Mouse (Mus musculus): Measurements from ENCODE around the gene Dpp3. TPM values are rescaled to one million over a fixed set of nuclear protein-coding genes. Genes with fewer than 3 reads are reported as not detected.

Gene Dpp3
- polyA plus RNA-seq, 1 experiment from 2014 or later: 109 TPM

GRCm38 (mm10) chr19:4905979-4906794 is 21.9 kb downstream of the Dpp3 start, which contains the start of gene Bbs1:
Bbs1 (minus strand) TSS chr19:4906628.
- Histone ChIP-seq H3K9me3 (replicated peaks; ENCODE audit: control insufficient read depth, low read length, poor library complexity, severe bottlenecking) (no peaks in the 10 kb centered on the region), H3K4me1 (ENCODE audit: control insufficient read depth, insufficient read depth, low read length) (peaks cover 12% of the 10 kb centered on the region), H3K36me3 (ENCODE audit: control insufficient read depth, insufficient read depth, low read length) (peaks cover 26% of the 10 kb centered on the region), H3K4me2 (ENCODE audit: low read length) (peak within 1 kb of the TSS; percentile 92), H3K27ac (ENCODE audit: low read length) (peak within 1 kb of the TSS; percentile 88), H3K9ac (ENCODE audit: low read depth, low read length) (peak within 1 kb of the TSS; percentile 68), H3K4me3 (ENCODE audit: low read depth, low read length) (peak within 1 kb of the TSS; percentile 76), H3K27me3 (ENCODE audit: control insufficient read depth, insufficient read depth, low read depth, low read length) (no peaks in the 10 kb centered on the region)
- WGBS: 6% methylated on average over 31 of the region's 31 CpGs
- peak; percentile 69 for ATAC-seq

GRCm38 (mm10) chr19:4899888-4900287 is 28.2 kb downstream of the Dpp3 start:
- peaks cover 20% of the 10 kb centered on the region for H3K36me3 ChIP-seq (ENCODE audit: control insufficient read depth, insufficient read depth, low read length)

GRCm38 (mm10) chr19:4898972-4899371 is 29.1 kb downstream of the Dpp3 start:
- no peaks in the 10 kb centered on the region for H3K4me1 ChIP-seq (ENCODE audit: control insufficient read depth, insufficient read depth, low read length)
- H3K27me3 ChIP-seq (ENCODE audit: control insufficient read depth, insufficient read depth, low read depth, low read length): no peaks in the 10 kb centered on the region
- no peak for ATAC-seq
- H3K9ac ChIP-seq (ENCODE audit: low read depth, low read length): no peak overlapping the region
- 90% methylated on average over 9 of the region's 9 CpGs for WGBS
- no peak overlapping the region for H3K4me3 ChIP-seq (ENCODE audit: low read depth, low read length)
- H3K36me3 ChIP-seq (ENCODE audit: control insufficient read depth, insufficient read depth, low read length): peaks cover 20% of the 10 kb centered on the region
- no peaks in the 10 kb centered on the region for H3K9me3 ChIP-seq (replicated peaks; ENCODE audit: control insufficient read depth, low read length, poor library complexity, severe bottlenecking)
- no peak overlapping the region for H3K27ac ChIP-seq (ENCODE audit: low read length)
- no peak overlapping the region for H3K4me2 ChIP-seq (ENCODE audit: low read length)

More at GRCm38 (mm10) chr19:4899888-4900287, 28.2 kb downstream of the Dpp3 start:
- no peak overlapping the region for H3K4me2 ChIP-seq (ENCODE audit: low read length)
- no peaks in the 10 kb centered on the region for H3K27me3 ChIP-seq (ENCODE audit: control insufficient read depth, insufficient read depth, low read depth, low read length)
- H3K9ac ChIP-seq (ENCODE audit: low read depth, low read length): no peak overlapping the region
- no peaks in the 10 kb centered on the region for H3K4me1 ChIP-seq (ENCODE audit: control insufficient read depth, insufficient read depth, low read length)
- H3K4me3 ChIP-seq (ENCODE audit: low read depth, low read length): no peak overlapping the region
- H3K27ac ChIP-seq (ENCODE audit: low read length): no peak overlapping the region
- WGBS: 92% methylated on average over 3 of the region's 3 CpGs
- no peaks in the 10 kb centered on the region for H3K9me3 ChIP-seq (replicated peaks; ENCODE audit: control insufficient read depth, low read length, poor library complexity, severe bottlenecking)
- ATAC-seq: no peak

- ATAC-seq: no peak
- WGBS: 55% methylated on average over 21 of the region's 21 CpGs
- peaks cover 22% of the 10 kb centered on the region for H3K36me3 ChIP-seq (ENCODE audit: control insufficient read depth, insufficient read depth, low read length)
Observed at GRCm38 (mm10) chr19:4896780-4897520, 31.1 kb downstream of the Dpp3 start.

GRCm38 (mm10) chr19:4891798-4892197 is 36.3 kb downstream of the Dpp3 start:
- 89% methylated on average over 3 of the region's 3 CpGs for WGBS
- H3K4me3 ChIP-seq (ENCODE audit: low read depth, low read length): no peak overlapping the region
- H3K4me2 ChIP-seq (ENCODE audit: low read length): no peak overlapping the region
- H3K9me3 ChIP-seq (replicated peaks; ENCODE audit: control insufficient read depth, low read length, poor library complexity, severe bottlenecking): no peaks in the 10 kb centered on the region
- no peak overlapping the region for H3K9ac ChIP-seq (ENCODE audit: low read depth, low read length)
- no peak overlapping the region for H3K27ac ChIP-seq (ENCODE audit: low read length)
- ATAC-seq: no peak
- no peaks in the 10 kb centered on the region for H3K27me3 ChIP-seq (ENCODE audit: control insufficient read depth, insufficient read depth, low read depth, low read length)
- H3K36me3 ChIP-seq (ENCODE audit: control insufficient read depth, insufficient read depth, low read length): peaks cover 26% of the 10 kb centered on the region
- H3K4me1 ChIP-seq (ENCODE audit: control insufficient read depth, insufficient read depth, low read length): no peaks in the 10 kb centered on the region

More at GRCm38 (mm10) chr19:4896780-4897520, 31.1 kb downstream of the Dpp3 start:
- H3K27me3 ChIP-seq (ENCODE audit: control insufficient read depth, insufficient read depth, low read depth, low read length): no peaks in the 10 kb centered on the region
- H3K4me3 ChIP-seq (ENCODE audit: low read depth, low read length): no peak overlapping the region
- H3K4me1 ChIP-seq (ENCODE audit: control insufficient read depth, insufficient read depth, low read length): no peaks in the 10 kb centered on the region
- H3K27ac ChIP-seq (ENCODE audit: low read length): no peak overlapping the region
- H3K4me2 ChIP-seq (ENCODE audit: low read length): no peak overlapping the region
- no peak overlapping the region for H3K9ac ChIP-seq (ENCODE audit: low read depth, low read length)
- H3K9me3 ChIP-seq (replicated peaks; ENCODE audit: control insufficient read depth, low read length, poor library complexity, severe bottlenecking): no peaks in the 10 kb centered on the region

GRCm38 (mm10) chr19:4889791-4890190 is 38.3 kb downstream of the Dpp3 start:
- H3K4me1 ChIP-seq (ENCODE audit: control insufficient read depth, insufficient read depth, low read length): no peaks in the 10 kb centered on the region
- 87% methylated on average over 10 of the region's 10 CpGs for WGBS

GRCm38 (mm10) chr19:4883961-4884360 is 44.1 kb downstream of the Dpp3 start:
- no peaks in the 10 kb centered on the region for H3K9me3 ChIP-seq (replicated peaks; ENCODE audit: control insufficient read depth, low read length, poor library complexity, severe bottlenecking)
- no peak overlapping the region for H3K4me3 ChIP-seq (ENCODE audit: low read depth, low read length)
- H3K36me3 ChIP-seq (ENCODE audit: control insufficient read depth, insufficient read depth, low read length): no peaks in the 10 kb centered on the region
- H3K4me1 ChIP-seq (ENCODE audit: control insufficient read depth, insufficient read depth, low read length): peaks cover 9% of the 10 kb centered on the region
- H3K9ac ChIP-seq (ENCODE audit: low read depth, low read length): no peak overlapping the region
- WGBS: 84% methylated on average over 4 of the region's 4 CpGs
- H3K4me2 ChIP-seq (ENCODE audit: low read length): no peak overlapping the region
- no peak overlapping the region for H3K27ac ChIP-seq (ENCODE audit: low read length)
- ATAC-seq: no peak
- H3K27me3 ChIP-seq (ENCODE audit: control insufficient read depth, insufficient read depth, low read depth, low read length): no peaks in the 10 kb centered on the region

More at GRCm38 (mm10) chr19:4889791-4890190, 38.3 kb downstream of the Dpp3 start:
- peaks cover 26% of the 10 kb centered on the region for H3K36me3 ChIP-seq (ENCODE audit: control insufficient read depth, insufficient read depth, low read length)
- H3K27ac ChIP-seq (ENCODE audit: low read length): no peak overlapping the region
- no peaks in the 10 kb centered on the region for H3K9me3 ChIP-seq (replicated peaks; ENCODE audit: control insufficient read depth, low read length, poor library complexity, severe bottlenecking)
- no peaks in the 10 kb centered on the region for H3K27me3 ChIP-seq (ENCODE audit: control insufficient read depth, insufficient read depth, low read depth, low read length)
- no peak overlapping the region for H3K9ac ChIP-seq (ENCODE audit: low read depth, low read length)
- no peak overlapping the region for H3K4me2 ChIP-seq (ENCODE audit: low read length)
- H3K4me3 ChIP-seq (ENCODE audit: low read depth, low read length): no peak overlapping the region
- ATAC-seq: no peak

- Histone ChIP-seq H3K4me3 (ENCODE audit: low read depth, low read length) (peak overlapping the region; percentile 84), H3K27me3 (ENCODE audit: control insufficient read depth, insufficient read depth, low read depth, low read length) (no peaks in the 10 kb centered on the region), H3K9ac (ENCODE audit: low read depth, low read length) (peak overlapping the region; percentile 92), H3K9me3 (replicated peaks; ENCODE audit: control insufficient read depth, low read length, poor library complexity, severe bottlenecking) (no peaks in the 10 kb centered on the region), H3K36me3 (ENCODE audit: control insufficient read depth, insufficient read depth, low read length) (no peaks in the 10 kb centered on the region), H3K4me1 (ENCODE audit: control insufficient read depth, insufficient read depth, low read length) (peaks cover 16% of the 10 kb centered on the region), H3K27ac (ENCODE audit: low read length) (no peak overlapping the region), H3K4me2 (ENCODE audit: low read length) (peak overlapping the region; percentile 72)
- 72% methylated on average over 10 of the region's 10 CpGs for WGBS
- ATAC-seq: no peak
Observed at GRCm38 (mm10) chr19:4879324-4879703, 48.8 kb downstream of the Dpp3 start.
